Mouse (Mus musculus): ENCODE measurements around the gene 5530401A14Rik.

The 5530401A14Rik gene

GRCm38 (mm10) chr11:81926393-81926792 lies 65.9 kb downstream of the 5530401A14Rik start:
- in situ Hi-C loops (cut with MboI, MseI), result no loop called here

- in situ Hi-C loops (cut with MboI, MseI), result no loop called here
These were observed 77.0 kb downstream of the 5530401A14Rik start for GRCm38 (mm10) chr11:81937516-81937915.

GRCm38 (mm10) chr11:81940988-81941387 lies 80.5 kb downstream of the 5530401A14Rik start:
- in situ Hi-C loops (cut with MboI, MseI), result no loop called here

- in situ Hi-C loops (cut with MboI, MseI), result no loop called here
These were observed 81.7 kb downstream of the 5530401A14Rik start for GRCm38 (mm10) chr11:81942167-81942566.

All from regulatory T cell (primary cell).